Mouse (Mus musculus): ENCODE measurements around the gene Dclre1a.

DNA sequence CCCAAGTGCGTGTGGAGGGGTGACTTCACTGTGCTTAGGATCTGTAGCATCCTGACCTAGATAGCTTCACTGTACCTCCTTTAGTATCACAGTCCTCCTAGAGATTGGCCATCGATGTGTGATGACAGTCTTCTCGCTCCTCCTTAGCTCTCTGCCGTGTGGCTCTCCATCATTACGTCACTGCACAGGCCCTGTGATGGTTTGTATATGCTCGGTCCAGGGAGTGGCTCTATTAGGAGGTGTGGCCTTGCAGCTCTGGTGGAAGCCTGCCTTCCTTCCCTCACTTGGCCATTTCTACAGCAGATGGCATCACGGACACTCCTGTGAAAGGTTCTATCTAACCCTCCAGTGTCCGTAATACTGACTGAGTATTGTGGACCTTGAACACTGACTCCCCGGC is 12.3 kb downstream of the Dclre1a start:
- TF ChIP-seq GATA1 (IDR thresholded peaks at IDR 0.05; ENCODE audit: low read length) (no peak), TAL1 (IDR thresholded peaks at IDR 0.05; ENCODE audit: low read length) (no peak)
